Mouse (Mus musculus) G1E (cell line): Measurements from ENCODE around the gene Tmem238l. TPM values are rescaled to one million over a fixed set of nuclear protein-coding genes. Genes with fewer than 3 reads are reported as not detected.

Source experiments
- ATAC-seq: 2 replicates; pipeline ENCODE4 v1.8.0; 2016; ENCODE audit warnings: mild to moderate bottlenecking; ENCODE audit not compliant: insufficient number of reproducible peaks, poor library complexity, low FRiP score, severe bottlenecking; ENCODE audit errors: extremely low read depth
- DNase-seq: peaks from one replicate; pipeline ENCODE4 v3.0.0; 2012; ENCODE audit warnings: low spot score
- H3K27me3 ChIP-seq: 2 replicates; pipeline ENCODE4 v1.6.1; 2012; ENCODE audit warnings: mild to moderate bottlenecking, low read length, inconsistent platforms; ENCODE audit not compliant: insufficient read depth
- H3K36me3 ChIP-seq: replicated peaks from 2 replicates; pipeline ENCODE3; 2012; ENCODE audit warnings: mild to moderate bottlenecking, inconsistent platforms
- H3K4me1 ChIP-seq: 2 replicates; pipeline ENCODE4 v1.6.1; 2012; ENCODE audit warnings: low read depth, low read length, inconsistent platforms, mixed read lengths; ENCODE audit not compliant: insufficient read depth
- H3K4me3 ChIP-seq: 2 replicates; pipeline ENCODE4 v1.5.1; 2012; ENCODE audit warnings: low read depth, mild to moderate bottlenecking, inconsistent platforms, low read length, moderate library complexity, mixed read lengths
- H3K9me3 ChIP-seq: replicated peaks from 2 replicates; pipeline ENCODE4 v1.6.1; 2012; ENCODE audit warnings: inconsistent platforms
- CTCF ChIP-seq: IDR thresholded peaks from 2 replicates; pipeline ENCODE4 v1.5.1; 2012; ENCODE audit warnings: low read depth, low read length, inconsistent platforms, mixed read lengths
- GATA1 ChIP-seq: IDR thresholded peaks from 2 replicates; pipeline ENCODE4 v1.6.1; 2012; ENCODE audit warnings: borderline replicate concordance, low read length, inconsistent platforms, mixed read lengths
- GATA2 ChIP-seq: IDR thresholded peaks from 2 replicates; pipeline ENCODE4 v1.6.1; 2012; ENCODE audit warnings: low read depth, low read length, inconsistent platforms, borderline replicate concordance
- POLR2AphosphoS5 ChIP-seq: IDR thresholded peaks from 2 replicates; pipeline ENCODE4 v1.6.1; 2012; ENCODE audit warnings: low read depth, low read length, inconsistent platforms; ENCODE audit not compliant: insufficient replicate concordance
- TAL1 ChIP-seq: conservative IDR thresholded peaks from 2 replicates; pipeline ENCODE4 v1.6.1; 2012; ENCODE audit warnings: low read depth, low read length, inconsistent platforms, mixed read lengths
- polyA plus RNA-seq: library from polyadenylated mRNA; stranded (reverse); fragments of >175 nt; gene quantifications from 2 replicates; pipeline ENCODE4 v1.2.3, GENCODE M21; 2012
- total RNA-seq, 2 experiments: library from RNA; stranded (forward) in 1 of 2; stranded (reverse) in 1 of 2; fragments of 200-1000 nt in 1 of 2; fragments of >200 nt in 1 of 2; fragmentation: Nextera tagmentation in 1 of 2; gene quantifications; 2 replicates each; pipeline ENCODE4 v1.2.3; 2014 to 2017

The Tmem238l gene
- total and polyA plus RNA-seq, 3 experiments: not detected

GRCm38 (mm10) chr11:66928311-66928710, 28.1 kb upstream of the Tmem238l start:
- H3K36me3 ChIP-seq: no peaks in the 10 kb centered on the region
- TF ChIP-seq TAL1: no peak
- TF ChIP-seq GATA2: no peak
- TF ChIP-seq GATA1: no peak
- no peak for TF ChIP-seq CTCF
- no peak for TF ChIP-seq POLR2AphosphoS5
- no peak overlapping the region for H3K4me3 ChIP-seq
- H3K9me3 ChIP-seq: peaks cover 35% of the 10 kb centered on the region
- H3K27me3 ChIP-seq: no peaks in the 10 kb centered on the region
- no peak for DNase-seq
- H3K4me1 ChIP-seq: no peaks in the 10 kb centered on the region
- ATAC-seq: no peak

GRCm38 (mm10) chr11:66932827-66933599, 23.4 kb upstream of the Tmem238l start:
- DNase-seq (no peak), ATAC-seq (no peak)
- Histone ChIP-seq H3K9me3 (peaks cover 25% of the 10 kb centered on the region), H3K4me3 (no peak overlapping the region), H3K27me3 (no peaks in the 10 kb centered on the region), H3K36me3 (no peaks in the 10 kb centered on the region), H3K4me1 (no peaks in the 10 kb centered on the region)
- TF ChIP-seq CTCF (no peak), POLR2AphosphoS5 (no peak), GATA2 (no peak), GATA1 (no peak), TAL1 (no peak)

GRCm38 (mm10) chr11:66934428-66935173, 21.8 kb upstream of the Tmem238l start:
- no peak for ATAC-seq
- H3K36me3 ChIP-seq: no peaks in the 10 kb centered on the region
- peaks cover 22% of the 10 kb centered on the region for H3K9me3 ChIP-seq
- H3K4me1 ChIP-seq: no peaks in the 10 kb centered on the region
- H3K27me3 ChIP-seq: no peaks in the 10 kb centered on the region
- no peak overlapping the region for H3K4me3 ChIP-seq
- DNase-seq: no peak
- TF ChIP-seq POLR2AphosphoS5: no peak
- no peak for TF ChIP-seq GATA1
- no peak for TF ChIP-seq TAL1
- TF ChIP-seq CTCF: no peak
- TF ChIP-seq GATA2: no peak

GRCm38 (mm10) chr11:66942011-66942410, 14.4 kb upstream of the Tmem238l start:
- Histone ChIP-seq H3K4me1 (no peaks in the 10 kb centered on the region), H3K36me3 (no peaks in the 10 kb centered on the region), H3K9me3 (peaks cover 24% of the 10 kb centered on the region), H3K27me3 (no peaks in the 10 kb centered on the region), H3K4me3 (no peak overlapping the region)
- ATAC-seq (no peak), DNase-seq (no peak)
- TF ChIP-seq TAL1 (no peak), GATA1 (no peak), CTCF (no peak), POLR2AphosphoS5 (no peak), GATA2 (no peak)

- H3K9me3 ChIP-seq: peaks cover 20% of the 10 kb centered on the region
- no peak overlapping the region for H3K4me3 ChIP-seq
- no peaks in the 10 kb centered on the region for H3K27me3 ChIP-seq
- no peaks in the 10 kb centered on the region for H3K36me3 ChIP-seq
- TF ChIP-seq GATA2: no peak
- no peak for TF ChIP-seq GATA1
- no peak for TF ChIP-seq CTCF
- TF ChIP-seq TAL1: no peak
- TF ChIP-seq POLR2AphosphoS5: no peak
- no peak for ATAC-seq
- no peak for DNase-seq
- H3K4me1 ChIP-seq: no peaks in the 10 kb centered on the region
These were observed 11.1 kb upstream of the Tmem238l start for GRCm38 (mm10) chr11:66945224-66945767.

- Histone ChIP-seq H3K4me1 (no peaks in the 10 kb centered on the region), H3K9me3 (peaks cover 16% of the 10 kb centered on the region), H3K27me3 (no peaks in the 10 kb centered on the region), H3K4me3 (no peak overlapping the region), H3K36me3 (no peaks in the 10 kb centered on the region)
- TF ChIP-seq GATA1 (no peak), GATA2 (no peak), CTCF (no peak), POLR2AphosphoS5 (no peak), TAL1 (no peak)
- ATAC-seq (no peak), DNase-seq (no peak)
These were observed 9.9 kb upstream of the Tmem238l start for GRCm38 (mm10) chr11:66946521-66946920.
